Mouse (Mus musculus): ENCODE data around the gene Pde5a.

The Pde5a gene

GRCm38 (mm10) chr3:122728852-122729600, at the start of gene Pde5a:
Gene Pde5a (plus strand): TSS chr3:122728947.
- in situ Hi-C loops (cut with MseI, MboI): loop anchor here in 1 of 2 experiments (5.0 kb wide), 1 partner anchor 82 kb away; no protein-coding TSS in a partner anchor

DNA sequence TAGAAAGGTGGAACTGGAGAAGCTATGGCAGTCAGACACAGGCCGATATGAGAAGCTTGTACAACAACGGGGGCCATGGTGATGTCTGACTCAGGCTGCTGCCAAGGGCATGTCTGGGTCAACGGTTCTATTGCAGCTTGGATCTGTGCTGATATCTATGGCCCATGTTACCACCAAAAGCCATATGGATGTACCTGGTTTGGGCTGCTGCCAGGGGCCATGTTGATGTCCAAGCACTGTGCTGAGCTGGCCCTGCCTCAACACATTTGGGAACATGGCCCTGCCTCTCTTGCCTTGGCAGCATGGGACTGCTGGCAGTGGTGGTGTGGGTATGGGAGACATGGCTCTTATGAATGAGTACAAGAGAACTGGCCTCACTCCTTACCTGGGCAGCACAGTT, 47.9 kb upstream of the Pde5a start:
- in situ Hi-C loops (cut with MseI, MboI): no loop called here

- in situ Hi-C loops (cut with MseI, MboI): no loop called here
Observed at GRCm38 (mm10) chr3:122682352-122682751, 46.4 kb upstream of the Pde5a start.

- in situ Hi-C loops (cut with MseI, MboI): no loop called here
Observed at GRCm38 (mm10) chr3:122684832-122685231, 43.9 kb upstream of the Pde5a start.

GRCm38 (mm10) chr3:122693039-122693438, 35.7 kb upstream of the Pde5a start:
- in situ Hi-C loops (cut with MseI, MboI): no loop called here

GRCm38 (mm10) chr3:122695870-122696269, 32.9 kb upstream of the Pde5a start:
- in situ Hi-C loops (cut with MseI, MboI): no loop called here

- in situ Hi-C loops (cut with MseI, MboI): no loop called here
Observed at GRCm38 (mm10) chr3:122696672-122697071, 32.1 kb upstream of the Pde5a start.

GRCm38 (mm10) chr3:122704209-122704608, 24.5 kb upstream of the Pde5a start:
- in situ Hi-C loops (cut with MseI, MboI): no loop called here

DNA sequence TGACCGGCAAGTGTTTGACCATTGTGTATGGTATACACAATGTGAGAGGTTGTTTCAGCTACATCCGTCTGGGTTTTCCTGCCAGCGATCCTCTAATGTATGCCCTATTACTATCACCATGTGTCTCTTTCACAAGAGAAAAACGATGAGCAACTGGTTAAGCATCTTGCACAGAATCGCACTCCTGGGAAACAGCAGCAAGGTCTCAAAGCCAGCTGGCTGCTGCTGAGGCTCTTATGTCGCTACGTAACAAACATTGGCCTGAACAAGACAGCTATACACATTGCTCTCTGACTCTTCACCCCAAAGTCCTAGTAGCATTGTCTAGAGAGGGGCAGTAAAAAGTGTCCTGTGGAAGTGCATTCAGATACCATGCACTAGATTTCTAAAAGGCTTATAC, 23.5 kb upstream of the Pde5a start:
- in situ Hi-C loops (cut with MseI, MboI): no loop called here

DNA sequence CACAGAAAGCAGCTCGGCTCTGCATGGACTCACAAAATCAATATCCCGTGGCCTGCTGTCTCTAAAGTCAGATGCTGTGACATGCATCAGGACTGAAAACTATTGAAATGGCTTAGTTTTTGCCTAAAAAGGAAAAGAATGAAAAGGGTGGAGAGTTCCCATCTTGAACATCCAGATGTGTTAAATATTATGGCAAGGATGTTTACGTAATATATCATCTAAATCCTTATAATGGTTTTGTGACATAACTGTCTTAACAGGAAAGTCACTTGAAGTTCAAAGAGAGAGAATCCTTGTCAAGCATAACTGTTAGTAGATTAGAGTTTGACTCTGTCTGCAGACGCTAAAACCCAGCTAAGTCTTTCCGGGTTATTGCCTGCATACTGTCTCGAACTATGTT, 20.3 kb upstream of the Pde5a start:
- in situ Hi-C loops (cut with MseI, MboI): no loop called here

DNA sequence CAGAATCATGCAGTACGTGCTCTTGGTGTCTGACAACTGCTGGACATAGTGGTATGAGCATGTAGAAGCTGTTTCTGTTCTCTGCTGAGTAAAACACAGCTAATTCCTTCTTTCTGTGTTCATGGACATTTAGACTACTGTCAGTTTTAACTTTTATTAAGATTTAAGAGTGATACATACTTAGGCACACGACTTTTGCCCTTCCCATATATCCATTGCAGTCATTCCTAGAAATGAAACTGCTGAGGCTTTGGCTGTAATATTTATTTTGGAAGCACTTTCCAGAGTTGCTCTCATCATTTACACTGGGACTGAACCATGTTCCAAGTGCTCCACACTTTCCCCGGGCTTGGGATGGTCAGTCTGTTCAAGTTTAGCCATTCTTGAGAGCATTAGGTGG, 18.6 kb upstream of the Pde5a start:
- in situ Hi-C loops (cut with MseI, MboI): no loop called here

DNA sequence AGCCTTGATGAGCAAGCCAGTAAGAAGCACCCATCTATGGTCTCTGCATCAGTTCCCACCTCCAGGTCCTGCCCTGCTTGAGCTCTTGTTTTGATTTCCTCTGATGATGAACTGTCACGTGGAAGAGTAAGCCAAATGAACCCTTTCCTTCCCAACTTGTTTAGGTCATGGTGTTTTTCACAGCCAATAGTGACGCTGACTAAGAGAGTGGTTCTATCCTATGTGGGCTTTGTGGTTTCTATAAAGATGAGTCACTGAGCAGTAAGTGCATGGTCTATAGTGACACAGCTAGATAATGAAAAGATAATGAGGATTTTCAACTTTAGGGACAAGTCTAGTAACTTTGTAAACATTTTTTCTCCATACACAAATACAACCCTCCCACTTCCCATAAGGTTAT, 10.1 kb upstream of the Pde5a start:
- in situ Hi-C loops (cut with MseI, MboI): no loop called here

- in situ Hi-C loops (cut with MseI, MboI): no loop called here
Observed at GRCm38 (mm10) chr3:122721522-122721921, 7.2 kb upstream of the Pde5a start.

GRCm38 (mm10) chr3:122729601-122729959, 833 bp downstream of the Pde5a start:
- in situ Hi-C loops (cut with MseI, MboI): loop anchor here in 1 of 2 experiments (5.0 kb wide), 1 partner anchor 82 kb away; no protein-coding TSS in a partner anchor

DNA sequence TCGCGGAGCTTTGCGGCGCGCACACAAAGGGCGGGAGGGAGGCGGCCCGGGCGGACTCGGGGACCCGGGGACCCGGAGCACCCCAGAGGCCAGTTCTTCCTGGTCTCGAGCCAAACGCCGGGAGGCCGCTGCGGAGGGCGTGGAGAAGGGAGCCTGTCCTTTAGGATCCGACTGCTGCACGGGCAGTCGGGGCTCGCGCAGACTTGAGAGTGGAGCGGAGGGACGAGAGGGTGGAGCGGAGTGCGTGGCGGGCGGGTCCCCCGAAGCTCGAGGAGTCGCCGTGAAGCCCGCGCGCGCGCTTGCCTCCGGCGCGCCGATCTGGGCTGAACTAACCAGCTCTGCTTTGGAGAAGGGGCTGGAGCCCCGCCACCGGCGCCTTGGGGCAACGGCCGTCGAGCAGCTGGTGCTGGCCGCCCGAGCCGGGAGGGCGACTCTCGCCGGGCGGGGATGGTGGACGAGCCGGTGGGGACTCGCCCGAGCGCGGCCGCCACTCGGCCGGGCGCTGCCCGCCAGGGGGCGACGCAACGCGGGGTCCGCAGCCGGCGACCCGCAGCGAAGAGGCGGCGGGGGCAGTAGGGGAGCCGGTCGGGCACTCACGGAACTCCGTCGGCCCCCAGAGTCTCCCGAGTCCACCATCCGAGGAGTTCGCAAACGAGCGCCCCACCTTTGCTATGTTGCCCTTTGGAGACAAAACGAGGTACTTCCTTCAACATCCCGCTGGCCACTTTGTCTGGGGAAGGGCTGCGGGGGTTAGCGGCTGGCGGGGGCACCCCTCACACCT, 1.4 kb downstream of the Pde5a start:
- in situ Hi-C loops (cut with MseI, MboI): loop anchor here (5.0 to 10.0 kb wide), 2 partner anchors 83 to 175 kb away; no protein-coding TSS in a partner anchor

DNA sequence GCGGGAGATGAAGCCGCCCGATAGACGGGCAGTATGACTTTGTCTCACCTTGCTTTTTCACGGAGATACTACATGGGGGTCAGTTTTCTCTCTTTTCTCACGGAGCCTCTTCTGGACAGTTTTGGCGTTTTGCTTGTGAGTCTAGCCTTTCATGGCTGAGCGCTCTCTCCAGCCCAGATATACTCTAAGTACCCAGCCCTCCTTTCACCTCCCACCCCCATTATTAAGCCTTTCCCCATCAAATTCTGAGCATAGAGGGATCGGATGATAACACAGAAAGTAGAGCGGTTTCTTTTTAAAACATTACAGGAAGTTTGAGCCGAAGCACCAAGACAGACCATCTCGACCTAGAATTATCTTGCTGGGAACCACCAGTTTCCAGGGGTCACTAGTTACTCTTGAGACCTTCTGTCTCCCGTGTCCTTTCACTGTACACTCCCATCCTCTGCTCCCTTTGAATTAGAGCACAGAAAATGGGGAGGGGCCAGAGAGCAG, 2.0 kb downstream of the Pde5a start:
- in situ Hi-C loops (cut with MseI, MboI): loop anchor here in 1 of 2 experiments (10.0 kb wide), 1 partner anchor 174 kb away; no protein-coding TSS in a partner anchor

DNA sequence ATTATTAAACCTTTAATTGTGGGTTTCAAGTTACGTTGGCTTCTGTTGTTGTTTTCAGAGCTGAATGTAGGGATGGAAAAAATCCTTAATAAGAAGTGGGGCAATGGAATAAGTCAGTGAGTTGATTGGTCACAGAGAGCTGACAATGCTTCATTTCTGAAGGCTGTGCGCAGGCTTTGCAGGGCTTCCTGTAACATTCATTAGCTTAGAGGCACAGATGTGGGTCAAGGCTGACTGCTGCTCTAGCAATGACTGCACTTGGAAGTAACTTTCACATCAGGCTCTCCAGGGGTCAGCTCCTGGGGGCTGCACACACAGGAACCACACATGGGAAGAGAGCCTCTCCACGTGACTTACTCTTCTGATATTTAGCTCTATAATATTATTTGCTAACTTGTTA, 5.1 kb downstream of the Pde5a start:
- in situ Hi-C loops (cut with MseI, MboI): loop anchor here in 1 of 2 experiments (10.0 kb wide), 1 partner anchor 171 kb away; no protein-coding TSS in a partner anchor

DNA sequence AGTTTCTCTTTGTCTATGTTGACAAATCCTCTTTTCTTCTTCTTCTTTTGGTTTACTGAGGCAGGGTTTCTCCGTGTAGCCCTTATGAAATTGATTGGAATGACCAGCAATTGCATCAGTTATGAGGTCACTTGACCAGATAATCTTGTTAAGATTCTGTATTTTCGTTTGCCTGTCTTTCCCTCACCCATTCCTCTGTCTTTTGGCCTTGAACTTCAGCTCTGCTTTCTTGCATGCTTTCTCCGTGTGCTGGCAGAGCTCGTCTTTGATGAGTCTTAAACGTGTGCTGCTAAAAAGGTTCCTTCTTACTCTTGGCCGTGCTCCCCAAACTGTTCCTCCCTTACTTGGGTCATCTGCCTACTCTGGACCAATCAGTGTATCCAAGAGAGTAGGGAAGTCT, 5.6 kb downstream of the Pde5a start:
- in situ Hi-C loops (cut with MseI, MboI): loop anchor here in 1 of 2 experiments (10.0 kb wide), 1 partner anchor 170 kb away; no protein-coding TSS in a partner anchor

- in situ Hi-C loops (cut with MseI, MboI): loop anchor here in 1 of 2 experiments (10.0 kb wide), 1 partner anchor 165 kb away; no protein-coding TSS in a partner anchor
Observed at GRCm38 (mm10) chr3:122739460-122739859, 10.7 kb downstream of the Pde5a start.

DNA sequence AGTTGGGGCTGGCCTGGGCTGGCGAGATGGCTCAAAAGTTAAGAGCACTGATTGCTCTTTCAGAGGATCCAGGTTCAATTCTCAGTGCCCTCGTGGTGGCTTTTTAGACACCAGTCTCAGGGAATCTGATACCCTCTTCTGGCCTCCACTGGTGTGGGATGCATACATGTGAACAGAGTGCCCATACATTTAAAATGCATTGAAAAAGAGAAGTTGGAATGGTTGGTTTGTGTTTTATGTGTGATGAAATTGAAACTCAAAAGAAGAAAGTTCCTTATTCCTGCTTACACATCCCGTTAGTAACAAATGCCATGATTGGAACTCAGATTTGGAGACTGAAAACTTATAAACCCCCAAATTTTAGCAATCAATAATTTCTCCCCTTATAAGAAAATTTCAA, 15.5 kb downstream of the Pde5a start:
- in situ Hi-C loops (cut with MseI, MboI): no loop called here

DNA sequence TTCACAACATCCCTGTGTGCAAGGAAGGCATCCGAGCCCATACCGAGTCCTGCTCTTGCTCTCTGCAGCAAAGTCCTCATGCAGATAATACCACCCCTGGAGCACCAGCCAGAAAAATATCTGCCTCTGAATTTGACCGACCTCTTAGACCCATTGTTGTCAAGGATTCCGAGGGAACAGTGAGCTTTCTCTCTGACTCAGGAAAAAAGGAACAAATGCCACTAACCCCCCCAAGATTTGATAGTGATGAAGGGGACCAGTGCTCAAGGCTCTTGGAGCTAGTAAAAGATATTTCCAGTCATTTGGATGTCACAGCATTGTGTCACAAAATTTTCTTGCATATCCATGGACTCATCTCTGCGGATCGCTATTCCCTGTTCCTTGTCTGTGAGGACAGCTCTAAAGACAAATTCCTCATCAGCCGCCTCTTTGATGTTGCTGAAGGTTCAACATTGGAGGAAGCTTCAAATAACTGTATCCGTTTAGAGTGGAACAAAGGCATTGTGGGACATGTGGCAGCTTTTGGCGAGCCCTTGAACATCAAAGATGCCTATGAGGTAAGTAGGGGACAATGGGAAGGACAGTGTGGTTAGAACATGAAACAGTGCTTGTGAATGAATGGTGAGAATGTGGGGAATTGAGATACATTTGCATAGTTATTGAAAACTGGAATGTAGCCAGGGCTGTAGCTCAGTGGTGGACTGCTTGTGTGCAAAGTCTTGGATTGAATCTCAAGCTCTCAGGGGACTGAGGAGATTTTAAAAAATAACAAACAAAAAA, 19.4 kb downstream of the Pde5a start:
- in situ Hi-C loops (cut with MseI, MboI): no loop called here
